Mouse (Mus musculus) C2C12 (cell line): ENCODE measurements at regions not wholly inside any gene's neighbourhood (a gene's known extent, or its start where the extent isn't known, plus 50 kb on each side); places are given as distances from the start of the nearest gene placed in this dataset.

ENCODE experiments used
- H3K27me3 ChIP-seq: one replicate; pipeline ENCODE4 v1.6.1; 2011; ENCODE audit not compliant: control insufficient read depth, insufficient read depth, insufficient read length
- H3K36me3 ChIP-seq: one replicate; pipeline ENCODE4 v1.6.1; 2011; ENCODE audit not compliant: control insufficient read depth, insufficient read depth
- H3K4me3 ChIP-seq: one replicate; pipeline ENCODE4 v1.5.1; 2011; ENCODE audit warnings: mild to moderate bottlenecking, control low read depth; ENCODE audit not compliant: poor library complexity, insufficient read depth, severe bottlenecking
- H3K79me2 ChIP-seq: one replicate; pipeline ENCODE4 v1.6.1; 2011; ENCODE audit not compliant: control insufficient read depth, insufficient read depth
- H3K79me3 ChIP-seq: one replicate; pipeline ENCODE4 v1.6.1; 2011; ENCODE audit warnings: low read depth, control low read depth
- H3ac ChIP-seq: one replicate; pipeline ENCODE3; 2011; ENCODE audit warnings: low read depth; ENCODE audit not compliant: control insufficient read depth, insufficient read length
- CEBPB ChIP-seq: IDR thresholded peaks from one replicate; pipeline ENCODE4 v1.6.1; 2011; ENCODE audit warnings: low read depth, mild to moderate bottlenecking, control low read depth, moderate library complexity
- CTCF ChIP-seq: IDR thresholded peaks from one replicate; pipeline ENCODE4 v1.5.1; 2011; ENCODE audit not compliant: control insufficient read depth, insufficient read depth, insufficient read length
- FOSL1 ChIP-seq: IDR thresholded peaks from one replicate; pipeline ENCODE4 v1.8.0; 2011; ENCODE audit warnings: mild to moderate bottlenecking, low read length; ENCODE audit not compliant: poor library complexity, insufficient read depth, severe bottlenecking
- MAX ChIP-seq: IDR thresholded peaks from one replicate; pipeline ENCODE4 v1.6.1; 2011; ENCODE audit warnings: mild to moderate bottlenecking, control low read depth
- MYOD1 ChIP-seq: IDR thresholded peaks from one replicate; pipeline ENCODE4 v1.6.1; 2011; ENCODE audit warnings: low read depth; ENCODE audit not compliant: control insufficient read depth, insufficient read length
- MYOG ChIP-seq: IDR thresholded peaks from one replicate; pipeline ENCODE4 v1.6.1; 2011; ENCODE audit not compliant: control insufficient read depth, insufficient read length; ENCODE audit errors: extremely low read depth
- USF1 ChIP-seq: IDR thresholded peaks from one replicate; pipeline ENCODE4 v1.6.1; 2011; ENCODE audit warnings: low read depth, mild to moderate bottlenecking, control low read depth, moderate library complexity

DNA sequence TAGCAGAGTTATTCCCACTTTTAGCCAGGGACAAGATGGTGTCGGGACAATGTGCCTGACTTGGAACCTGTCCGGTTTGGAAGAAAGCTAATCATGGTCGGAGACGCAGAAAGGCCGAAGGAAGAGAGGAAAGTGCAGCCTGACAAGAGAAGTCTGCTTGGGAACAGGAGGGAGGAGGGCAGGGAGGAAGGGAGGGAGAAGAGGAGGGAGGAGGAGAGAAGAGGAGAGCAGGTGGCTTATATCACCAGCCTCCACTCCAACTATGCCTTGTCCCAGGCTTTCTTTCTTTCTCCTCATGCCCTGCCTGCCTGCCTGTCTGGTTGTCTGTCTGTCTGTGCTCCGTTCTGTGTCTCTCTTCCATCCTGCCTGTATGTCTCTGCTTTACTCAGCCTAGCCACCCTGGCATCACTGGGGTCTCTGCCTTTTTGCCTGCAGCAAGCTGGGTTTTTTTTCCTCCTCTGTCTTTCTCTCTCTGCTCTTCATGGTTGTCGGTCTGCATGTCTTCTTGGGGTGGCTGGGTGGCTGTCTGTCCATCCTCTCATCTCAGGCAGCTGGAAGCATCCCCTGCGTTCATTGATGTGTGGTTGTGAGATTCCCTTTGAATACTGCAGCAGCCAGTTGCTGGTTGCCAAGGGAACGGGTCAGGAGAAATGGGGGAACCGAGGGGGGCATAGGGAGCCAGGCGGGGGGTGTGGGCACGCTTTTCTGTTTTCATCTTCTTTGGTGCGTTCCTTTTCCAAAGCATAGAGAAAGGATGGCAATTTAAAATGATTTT is 133.2 kb downstream of the Tpra1 start:
- Histone ChIP-seq H3K79me2 (no peaks in the 10 kb centered on the region), H3ac (no peak overlapping the region), H3K36me3 (no peaks in the 10 kb centered on the region), H3K4me3 (no peak overlapping the region), H3K27me3 (no peaks in the 10 kb centered on the region), H3K79me3 (no peaks in the 10 kb centered on the region)
- no peak for TF ChIP-seq CEBPB
- TF ChIP-seq USF1: no peak
- no peak for TF ChIP-seq MYOD1
- no peak for TF ChIP-seq MAX
- no peak for TF ChIP-seq CTCF
- no peak for TF ChIP-seq MYOG
- TF ChIP-seq FOSL1: no peak

DNA sequence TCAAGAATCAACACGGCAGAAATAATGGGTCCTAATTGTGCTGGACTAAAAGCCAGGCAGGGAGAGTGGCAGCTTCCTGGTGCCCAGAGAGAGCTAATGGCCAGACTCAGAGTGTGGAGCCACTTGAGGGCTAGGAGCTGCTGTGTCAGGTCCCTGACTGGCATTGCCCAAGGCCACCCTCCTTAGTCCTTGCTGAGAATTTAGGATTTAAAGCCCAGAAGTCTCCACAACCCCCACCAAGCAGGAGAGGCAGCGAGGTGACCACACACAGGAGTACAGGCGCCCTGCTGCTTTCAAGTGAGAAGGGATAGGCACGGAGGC is 133.7 kb downstream of the Tpra1 start:
- H3K4me3 ChIP-seq: no peak overlapping the region
- H3K79me2 ChIP-seq: no peaks in the 10 kb centered on the region
- H3ac ChIP-seq: no peak overlapping the region
- no peaks in the 10 kb centered on the region for H3K79me3 ChIP-seq
- H3K27me3 ChIP-seq: no peaks in the 10 kb centered on the region
- no peaks in the 10 kb centered on the region for H3K36me3 ChIP-seq
- TF ChIP-seq CTCF (no peak), FOSL1 (no peak), CEBPB (no peak), MYOG (no peak), MYOD1 (no peak)

DNA sequence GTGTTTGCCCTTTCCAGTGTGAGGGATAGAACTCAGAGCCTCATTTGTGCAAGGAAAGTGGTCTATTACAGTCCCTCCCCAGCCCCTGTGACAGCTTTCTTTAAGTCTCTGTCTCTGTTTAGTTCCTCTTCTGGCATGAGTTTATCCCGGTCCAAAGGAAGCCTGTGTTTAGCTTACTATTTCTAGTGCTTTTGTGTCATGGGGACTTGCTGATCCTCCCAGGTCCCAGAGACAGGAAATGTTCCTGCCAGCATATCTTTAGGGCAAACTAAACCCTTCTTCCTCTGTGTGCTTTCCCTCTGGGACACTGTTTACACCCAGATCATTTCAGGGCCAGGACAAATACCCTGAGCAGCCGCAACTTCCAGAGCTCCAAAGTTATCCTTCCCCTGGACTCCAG is 135.3 kb downstream of the Tpra1 start:
- Histone ChIP-seq H3K79me3 (no peaks in the 10 kb centered on the region), H3ac (no peak overlapping the region), H3K36me3 (no peaks in the 10 kb centered on the region), H3K27me3 (no peaks in the 10 kb centered on the region), H3K79me2 (no peaks in the 10 kb centered on the region), H3K4me3 (no peak overlapping the region)
- TF ChIP-seq USF1 (no peak), CEBPB (no peak), MYOD1 (no peak), MYOG (no peak), FOSL1 (no peak), MAX (no peak), CTCF (no peak)

DNA sequence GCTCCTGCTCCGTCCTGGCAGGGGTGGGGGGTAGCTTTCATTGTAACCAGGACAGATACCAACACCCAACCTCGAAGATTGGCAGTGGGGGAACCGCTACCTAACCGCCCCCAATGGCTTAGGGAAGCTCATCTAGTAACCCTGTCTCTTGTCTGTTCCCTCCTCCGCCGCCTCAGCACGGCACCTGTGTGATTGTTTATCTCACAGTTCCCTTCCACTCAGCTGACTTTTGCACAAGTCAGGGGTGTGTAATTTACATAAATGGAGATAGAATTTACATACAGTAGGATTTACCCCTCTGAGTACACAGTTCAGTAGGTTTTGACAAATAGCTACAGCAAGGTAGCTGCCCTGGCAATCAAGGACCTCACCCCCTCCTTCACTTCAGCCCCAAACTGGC is 135.8 kb downstream of the Tpra1 start:
- Histone ChIP-seq H3ac (no peak overlapping the region), H3K79me3 (no peaks in the 10 kb centered on the region), H3K4me3 (no peak overlapping the region), H3K36me3 (no peaks in the 10 kb centered on the region), H3K79me2 (no peaks in the 10 kb centered on the region), H3K27me3 (no peaks in the 10 kb centered on the region)
- TF ChIP-seq USF1: no peak
- no peak for TF ChIP-seq MAX
- TF ChIP-seq MYOG: no peak
- no peak for TF ChIP-seq MYOD1
- TF ChIP-seq CEBPB: no peak
- TF ChIP-seq FOSL1: no peak

DNA sequence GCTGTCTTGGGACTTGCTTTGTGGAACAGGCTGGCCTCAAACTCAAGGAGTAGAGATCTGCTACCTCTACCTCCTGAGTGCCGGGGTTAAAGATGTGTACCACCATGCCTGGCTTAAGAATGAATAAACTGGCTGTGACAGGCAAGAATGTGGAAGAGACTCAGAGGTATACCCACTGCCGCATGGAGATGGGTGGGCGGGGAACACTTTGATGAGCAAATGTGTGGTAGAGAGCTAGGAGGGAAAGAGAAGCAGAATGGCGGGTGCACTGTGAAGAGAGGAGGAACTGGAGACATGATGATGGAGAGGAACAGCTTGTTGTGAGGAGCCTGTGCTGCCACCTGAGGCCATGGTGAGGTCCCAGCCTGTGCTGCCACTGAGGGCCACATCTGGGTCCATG is 138.9 kb downstream of the Tpra1 start:
- no peaks in the 10 kb centered on the region for H3K79me3 ChIP-seq
- no peak for TF ChIP-seq CTCF
- no peaks in the 10 kb centered on the region for H3K27me3 ChIP-seq
- no peaks in the 10 kb centered on the region for H3K79me2 ChIP-seq
- no peak overlapping the region for H3K4me3 ChIP-seq
- no peak overlapping the region for H3ac ChIP-seq
- H3K36me3 ChIP-seq: no peaks in the 10 kb centered on the region

DNA sequence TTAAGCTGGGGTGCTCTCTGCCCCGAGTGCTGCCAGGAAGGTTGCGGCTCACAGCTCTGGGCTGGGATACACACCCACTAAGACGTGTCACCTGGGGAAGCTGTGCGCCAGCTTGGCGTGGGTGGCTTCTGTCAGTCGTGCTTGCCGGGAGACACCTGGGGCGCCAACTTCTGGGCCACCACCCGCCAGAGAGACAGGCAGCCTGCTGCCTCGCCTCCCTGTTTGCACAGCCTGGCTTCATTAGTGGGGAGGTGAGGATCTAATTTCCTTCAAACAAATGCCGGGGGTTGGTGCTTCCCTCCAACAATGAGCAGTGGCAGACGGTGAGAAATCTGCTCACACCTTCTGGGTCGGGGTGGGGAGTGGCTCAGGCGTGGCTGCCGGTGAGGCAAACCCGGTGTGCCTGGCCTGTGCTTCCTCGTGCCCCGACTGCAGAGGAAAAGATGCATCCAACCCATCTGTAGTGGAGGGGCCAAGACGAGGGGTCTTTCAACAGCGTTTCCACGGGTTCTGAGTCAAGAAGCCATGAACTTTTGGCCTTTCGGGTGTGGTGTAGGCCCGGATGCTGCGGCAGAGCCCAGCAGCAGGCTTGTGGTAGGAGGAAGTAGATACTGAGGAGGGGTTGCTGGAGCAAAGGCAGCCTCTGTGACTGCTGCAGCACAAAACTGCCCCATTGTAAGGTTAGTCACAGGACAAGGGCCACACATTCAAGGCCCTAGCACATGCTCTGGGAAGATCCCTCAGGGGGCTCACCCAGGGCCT is 140.6 kb downstream of the Tpra1 start:
- Histone ChIP-seq H3K4me3 (no peak overlapping the region), H3K36me3 (no peaks in the 10 kb centered on the region), H3K79me2 (no peaks in the 10 kb centered on the region), H3K27me3 (no peaks in the 10 kb centered on the region), H3ac (no peak overlapping the region), H3K79me3 (no peaks in the 10 kb centered on the region)
- no peak for TF ChIP-seq MYOD1
- no peak for TF ChIP-seq CTCF
- no peak for TF ChIP-seq FOSL1
- TF ChIP-seq MYOG: no peak
- TF ChIP-seq MAX: no peak
